Mouse (Mus musculus) cerebellum, adult 2 months (tissue): ENCODE data around the gene Igsf8. TPM values are rescaled to one million over a fixed set of nuclear protein-coding genes. Genes with fewer than 3 reads are reported as not detected.

Experiments used
- DNase-seq, 2 experiments: peaks; one replicate each; pipeline ENCODE4 v3.0.0; 2021
- H3K27ac ChIP-seq: fragments of 200-500 bp; 2 replicates; pipeline ENCODE4 v1.5.1; 2012; ENCODE audit warnings: low read length, control low read depth, inconsistent platforms; ENCODE audit not compliant: insufficient read depth
- H3K27me3 ChIP-seq: fragments of 200-500 bp; 2 replicates; pipeline ENCODE4 v1.6.1; 2012; ENCODE audit warnings: inconsistent platforms, mild to moderate bottlenecking, low read length, moderate library complexity; ENCODE audit not compliant: control insufficient read depth, insufficient read depth
- H3K4me1 ChIP-seq: fragments of 200-500 bp; 2 replicates; pipeline ENCODE4 v1.6.1; 2011; ENCODE audit warnings: low read length; ENCODE audit not compliant: control insufficient read depth, insufficient read depth
- H3K4me3 ChIP-seq: fragments of 200-500 bp; replicated peaks from 2 replicates; pipeline ENCODE3; 2011; ENCODE audit warnings: mild to moderate bottlenecking, low read depth, low read length, control low read depth; ENCODE audit not compliant: insufficient read depth
- CTCF ChIP-seq: fragments of 200-500 bp; IDR thresholded peaks from 2 replicates; pipeline ENCODE4 v1.5.1; 2011; ENCODE audit warnings: low read depth, mild to moderate bottlenecking, control low read depth, low read length, moderate library complexity, borderline replicate concordance; ENCODE audit not compliant: insufficient read depth
- POLR2A ChIP-seq: fragments of 200-500 bp; IDR thresholded peaks from 2 replicates; pipeline ENCODE4 v1.6.1; 2011; ENCODE audit warnings: low read length, control low read depth, borderline replicate concordance; ENCODE audit not compliant: insufficient read depth
- WGBS: fragments of 180-500 bp; shearing (Covaris S2); methylation state at CpG from one replicate; pipeline ENCODE4 v1.1.7; 2018; 5-methylcytosine and 5-hydroxymethylcytosine counted together
- polyA plus RNA-seq: library from polyadenylated mRNA; depleted of rRNA; stranded (reverse); fragments of >200 nt; gene quantifications from 2 replicates; pipeline ENCODE4 v1.2.3, GENCODE M21; 2012; rRNA removed

Gene Igsf8
- polyA plus RNA-seq, 1 experiment = 254 TPM

- Histone ChIP-seq H3K4me1 (peaks cover 3% of the 10 kb centered on the region; the same call in 1 of the 2 replicates), H3K4me3 (no peak overlapping the region), H3K27me3 (no peaks in the 10 kb centered on the region; the same call in 1 of the 2 replicates), H3K27ac (no peak overlapping the region; the same call in 1 of the 2 replicates)
- peak; percentile 63 to 78 for DNase-seq
- 0% methylated on average over 1 of the region's 1 CpGs for WGBS
- TF ChIP-seq POLR2A = no peak
- peak; percentile 95 for TF ChIP-seq CTCF
Observed at GRCm38 (mm10) chr1:172357550-172357949, 96.1 kb downstream of the Igsf8 start.

- peak in 1 of 2 experiments; percentile 19 for DNase-seq
- no peak overlapping the region for H3K27ac ChIP-seq
- peaks cover 3% of the 10 kb centered on the region; the same call in 1 of the 2 replicates for H3K4me1 ChIP-seq
- no peak for TF ChIP-seq POLR2A
- no peak for TF ChIP-seq CTCF
- no peaks in the 10 kb centered on the region; the same call in 1 of the 2 replicates for H3K27me3 ChIP-seq
- WGBS = 42% methylated on average over 10 of the region's 10 CpGs
- H3K4me3 ChIP-seq = no peak overlapping the region
Observed at GRCm38 (mm10) chr1:172358341-172358740, 96.9 kb downstream of the Igsf8 start.

GRCm38 (mm10) chr1:172364684-172365083 is 103.2 kb downstream of the Igsf8 start:
- no peaks in the 10 kb centered on the region; the same call in 1 of the 2 replicates for H3K27me3 ChIP-seq
- no peaks in the 10 kb centered on the region for H3K4me1 ChIP-seq
- peak in 1 of 2 experiments; percentile 60 for DNase-seq
- H3K27ac ChIP-seq = no peak overlapping the region
- no peak overlapping the region for H3K4me3 ChIP-seq
- TF ChIP-seq POLR2A (no peak), CTCF (peak; percentile 71)
- 6% methylated on average over 6 of the region's 6 CpGs for WGBS

DNA sequence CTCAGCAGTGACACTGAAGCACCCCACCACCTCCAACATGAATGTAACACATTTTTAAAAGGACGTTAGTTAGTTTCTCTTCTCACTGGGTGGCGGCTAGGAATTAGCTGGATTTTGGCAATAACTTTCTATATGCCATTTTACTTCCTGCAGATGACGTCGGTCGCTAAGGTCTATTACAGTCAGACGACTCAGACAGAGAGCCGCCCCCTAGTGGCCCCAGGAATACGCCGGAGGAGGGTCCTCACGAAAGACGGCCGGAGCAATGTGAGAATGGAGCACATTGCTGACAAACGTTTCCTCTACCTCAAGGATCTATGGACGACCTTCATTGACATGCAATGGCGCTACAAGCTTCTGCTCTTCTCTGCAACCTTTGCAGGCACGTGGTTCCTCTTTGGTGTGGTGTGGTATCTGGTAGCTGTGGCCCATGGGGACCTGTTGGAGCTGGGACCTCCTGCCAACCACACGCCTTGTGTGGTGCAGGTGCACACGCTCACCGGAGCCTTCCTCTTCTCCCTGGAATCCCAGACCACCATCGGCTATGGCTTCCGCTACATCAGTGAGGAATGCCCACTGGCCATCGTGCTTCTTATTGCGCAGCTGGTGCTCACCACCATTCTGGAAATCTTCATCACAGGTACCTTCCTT is 107.5 kb downstream of the Igsf8 start:
- no peaks in the 10 kb centered on the region for H3K4me1 ChIP-seq
- H3K27me3 ChIP-seq = no peaks in the 10 kb centered on the region
- no peak for DNase-seq
- no peak for TF ChIP-seq POLR2A
- peak; percentile 24; the same call in 1 of the 2 replicates for TF ChIP-seq CTCF
- H3K4me3 ChIP-seq = no peak overlapping the region
- 26% methylated on average over 23 of the region's 23 CpGs for WGBS
- H3K27ac ChIP-seq = no peak overlapping the region

Other genes starting within 250 kb of the Igsf8 start
- 10.5 and 13.1 TPM in 2 replicates for gene Vangl2, start 233.2 kb upstream of the Igsf8 start, polyA plus RNA-seq
- gene Nhlh1, start 204.1 kb upstream of the Igsf8 start, polyA plus RNA-seq = 0.05 and 0.07 TPM in 2 replicates
- 125 and 131 TPM in 2 replicates for gene Copa, start 179.1 kb upstream of the Igsf8 start, polyA plus RNA-seq
- 84.3 and 89.3 TPM in 2 replicates for gene Ncstn, start 178.8 kb upstream of the Igsf8 start, polyA plus RNA-seq
- 107 and 108 TPM in 2 replicates for gene Pex19, start 134.9 kb upstream of the Igsf8 start, polyA plus RNA-seq
- 118 and 121 TPM in 2 replicates for gene Dcaf8, start 113.6 kb upstream of the Igsf8 start, polyA plus RNA-seq
- gene Pea15a, start 54.8 kb upstream of the Igsf8 start, polyA plus RNA-seq = 562 and 572 TPM in 2 replicates
- 3.8 and 3.9 TPM in 2 replicates for gene Casq1, start 41.8 kb upstream of the Igsf8 start, polyA plus RNA-seq
- 0.03 TPM in 1 of 2 replicates, not detected in the other for gene Atp1a4, start 3.2 kb upstream of the Igsf8 start, polyA plus RNA-seq
- gene Atp1a2, start 36.4 kb downstream of the Igsf8 start, polyA plus RNA-seq = 535 and 584 TPM in 2 replicates
- gene Kcnj9, start 67.7 kb downstream of the Igsf8 start, polyA plus RNA-seq = 116 and 130 TPM in 2 replicates
- 141 and 174 TPM in 2 replicates for gene Kcnj10, start 79.6 kb downstream of the Igsf8 start, polyA plus RNA-seq
- gene Pigm, start 114.9 kb downstream of the Igsf8 start, polyA plus RNA-seq = 7.5 and 7.9 TPM in 2 replicates
- gene Slamf9, start 213.7 kb downstream of the Igsf8 start, polyA plus RNA-seq = 0.74 and 0.87 TPM in 2 replicates
- 1.9 and 2.2 TPM in 2 replicates for gene Igsf9, start 220.1 kb downstream of the Igsf8 start, polyA plus RNA-seq
- 12.9 and 13.0 TPM in 2 replicates for gene Tagln2, start 238.4 kb downstream of the Igsf8 start, polyA plus RNA-seq